Mouse (Mus musculus) layer of hippocampus, adult 18-20 months (tissue): ENCODE measurements around the gene Rere. TPM values are rescaled to one million over a fixed set of nuclear protein-coding genes. Genes with fewer than 3 reads are reported as not detected.
A peak's percentile ranks its signal among the peaks of the same experiment; 100 is the strongest.
"Not testable (repeated sequence)": the region's sequence is repeated elsewhere in the genome, so short reads cannot be mapped to it uniquely, and the experiment has no call there.

ENCODE experiments used
- DNase-seq, 2 experiments: peaks; one replicate each; pipeline ENCODE4 v3.0.0; 2022; ENCODE audit warnings: low spot score in 2 of 2
- total RNA-seq, 2 experiments: library from RNA; stranded (reverse); gene quantifications; 2 replicates each; pipeline ENCODE4 v1.2.3; 2021

Gene Rere
- total RNA-seq, 2 experiments from 2014 or later, result 128 to 139 TPM

- peak; percentile 54 to 74 for DNase-seq
Observed at GRCm38 (mm10) chr4:150250549-150251422, 30.7 kb upstream of the Rere start.

GRCm38 (mm10) chr4:150254416-150254815 is 27.0 kb upstream of the Rere start:
- no peak for DNase-seq

- DNase-seq, result no peak
Observed at GRCm38 (mm10) chr4:150255181-150255580, 26.3 kb upstream of the Rere start.

GRCm38 (mm10) chr4:150257252-150258204 is 23.9 kb upstream of the Rere start:
- DNase-seq, result peak in 1 of 2 experiments; percentile 75

- peak in 1 of 2 experiments; percentile 59 for DNase-seq
Observed at GRCm38 (mm10) chr4:150258388-150258787, 23.1 kb upstream of the Rere start.

GRCm38 (mm10) chr4:150259577-150259976 is 21.9 kb upstream of the Rere start:
- DNase-seq, result no peak

GRCm38 (mm10) chr4:150260111-150260510 is 21.3 kb upstream of the Rere start:
- DNase-seq, result no peak

- no peak for DNase-seq
Observed at GRCm38 (mm10) chr4:150260745-150261144, 20.7 kb upstream of the Rere start.

- no peak for DNase-seq
Observed at GRCm38 (mm10) chr4:150262301-150262700, 19.1 kb upstream of the Rere start.

GRCm38 (mm10) chr4:150264903-150265302 is 16.5 kb upstream of the Rere start:
- no peak for DNase-seq

- no peak for DNase-seq
Observed at GRCm38 (mm10) chr4:150265471-150265870, 16.0 kb upstream of the Rere start.

GRCm38 (mm10) chr4:150266655-150267223 is 14.7 kb upstream of the Rere start:
- no peak for DNase-seq

- no peak for DNase-seq
Observed at GRCm38 (mm10) chr4:150268674-150269653, 12.5 kb upstream of the Rere start.

GRCm38 (mm10) chr4:150269679-150270078 is 11.8 kb upstream of the Rere start:
- no peak for DNase-seq

- not testable (repeated sequence) for DNase-seq
Observed at GRCm38 (mm10) chr4:150270718-150271117, 10.7 kb upstream of the Rere start.

GRCm38 (mm10) chr4:150272725-150273124 is 8.7 kb upstream of the Rere start:
- DNase-seq, result peak in 1 of 2 experiments; percentile 65

GRCm38 (mm10) chr4:150275531-150275930 is 5.9 kb upstream of the Rere start:
- no peak for DNase-seq

- not testable (repeated sequence) for DNase-seq
Observed at GRCm38 (mm10) chr4:150279336-150279735, 2.1 kb upstream of the Rere start.

GRCm38 (mm10) chr4:150280002-150280401 is 1.4 kb upstream of the Rere start:
- no peak for DNase-seq

- no peak for DNase-seq
Observed at GRCm38 (mm10) chr4:150280459-150280858, 987 bp upstream of the Rere start.
